Mouse (Mus musculus): ENCODE data around the gene Pop7. TPM values are rescaled to one million over a fixed set of nuclear protein-coding genes. Genes with fewer than 3 reads are reported as not detected.
A peak's percentile ranks its signal among the peaks of the same experiment; 100 is the strongest.

Pop7 gene
- total RNA-seq (2017): 22.0 and 22.1 TPM in 2 replicates

DNA sequence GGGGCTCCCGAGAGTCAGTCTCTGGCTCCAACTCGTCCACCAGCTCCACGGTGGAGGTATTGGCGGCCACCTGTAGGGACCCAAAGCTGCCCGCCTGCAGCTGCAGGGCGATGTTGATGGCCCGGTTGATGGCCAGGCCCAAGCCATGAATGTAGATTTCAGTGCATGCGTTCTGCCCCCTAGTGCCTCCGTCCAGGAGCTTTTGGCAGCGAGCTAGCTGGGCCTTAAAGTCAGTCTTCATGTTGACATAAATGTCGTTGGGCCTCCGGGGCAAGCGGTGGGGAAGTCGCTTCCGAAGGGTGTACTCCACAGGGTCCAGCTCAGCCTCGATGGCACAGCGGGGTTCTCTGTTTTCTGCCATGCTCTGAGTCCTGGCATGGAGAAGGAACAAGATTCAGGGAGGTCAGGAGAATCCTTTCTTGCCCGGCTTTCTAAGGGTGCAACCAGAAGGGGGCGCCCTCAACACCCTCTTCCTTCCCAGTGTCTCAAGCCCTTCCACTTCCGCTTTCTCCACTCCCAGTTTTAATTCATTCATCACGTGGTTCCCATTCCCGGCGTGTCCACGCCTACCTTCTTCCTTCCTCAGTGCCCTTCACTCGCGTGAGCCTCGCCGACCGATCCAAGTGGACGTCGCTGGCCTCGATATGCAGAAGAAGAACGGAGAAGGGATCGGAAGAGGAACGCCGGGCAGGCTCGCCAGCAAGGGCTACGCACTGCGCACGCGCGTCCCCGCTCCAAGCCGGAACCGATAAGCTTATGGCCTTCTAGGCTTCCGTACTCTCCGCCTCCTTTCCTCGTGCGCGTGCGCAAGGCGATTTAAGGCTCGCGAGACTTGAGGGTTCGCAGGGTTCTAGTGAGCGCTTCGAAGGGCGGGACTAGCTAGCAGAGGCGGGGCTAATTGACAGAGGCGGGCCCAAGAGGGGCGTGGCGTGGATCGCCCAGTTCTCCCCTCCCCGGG, at the start of gene Pop7:
Gene Pop7, minus strand, starts transcription at position 810 of the 958 bp plus-strand sequence.
- peak; percentile 85 to 88 for ATAC-seq (replicated peaks in 1 of 2; ENCODE audit: insufficient read depth in 1 of 2, low FRiP score in 2 of 2, low TSS enrichment in 1 of 2, low read depth in 1 of 2, poor library complexity in 2 of 2, severe bottlenecking in 2 of 2)

DNA sequence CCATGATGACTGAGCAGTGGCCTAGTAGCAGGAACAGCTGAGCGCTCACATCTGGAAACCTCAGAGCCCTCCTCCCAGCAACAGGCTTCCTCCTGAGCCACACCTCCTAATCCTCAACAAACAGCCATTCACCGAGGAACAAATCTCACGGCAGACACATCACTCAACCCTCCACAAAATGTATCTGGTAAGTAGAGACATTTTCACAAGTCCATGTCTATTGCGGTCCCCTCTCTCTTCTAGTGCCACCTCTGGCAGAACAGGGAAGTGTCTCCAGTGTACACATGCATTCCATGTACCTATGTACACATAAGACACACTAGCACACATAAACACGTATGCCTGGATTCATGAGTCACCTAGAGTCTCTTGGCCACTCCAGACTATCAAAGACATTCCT, 48.8 kb upstream of the Pop7 start:
- ATAC-seq (replicated peaks in 1 of 2; ENCODE audit: insufficient read depth in 1 of 2, low FRiP score in 2 of 2, low TSS enrichment in 1 of 2, low read depth in 1 of 2, poor library complexity in 2 of 2, severe bottlenecking in 2 of 2): no peak

GRCm38 (mm10) chr5:137549840-137550239, 47.5 kb upstream of the Pop7 start:
- no peak for ATAC-seq (replicated peaks in 1 of 2; ENCODE audit: insufficient read depth in 1 of 2, low FRiP score in 2 of 2, low TSS enrichment in 1 of 2, low read depth in 1 of 2, poor library complexity in 2 of 2, severe bottlenecking in 2 of 2)

GRCm38 (mm10) chr5:137545596-137545995, 43.3 kb upstream of the Pop7 start:
- ATAC-seq (replicated peaks in 1 of 2; ENCODE audit: insufficient read depth in 1 of 2, low FRiP score in 2 of 2, low TSS enrichment in 1 of 2, low read depth in 1 of 2, poor library complexity in 2 of 2, severe bottlenecking in 2 of 2): no peak

GRCm38 (mm10) chr5:137544926-137545325, 42.6 kb upstream of the Pop7 start:
- ATAC-seq (replicated peaks in 1 of 2; ENCODE audit: insufficient read depth in 1 of 2, low FRiP score in 2 of 2, low TSS enrichment in 1 of 2, low read depth in 1 of 2, poor library complexity in 2 of 2, severe bottlenecking in 2 of 2): no peak

- ATAC-seq (replicated peaks in 1 of 2; ENCODE audit: insufficient read depth in 1 of 2, low FRiP score in 2 of 2, low TSS enrichment in 1 of 2, low read depth in 1 of 2, poor library complexity in 2 of 2, severe bottlenecking in 2 of 2): 0 out of 4 replicates have a peak, but pooled peaks of 1 of the 2 experiments have one; percentile 12
These were observed 39.6 kb upstream of the Pop7 start for GRCm38 (mm10) chr5:137541768-137542540.

DNA sequence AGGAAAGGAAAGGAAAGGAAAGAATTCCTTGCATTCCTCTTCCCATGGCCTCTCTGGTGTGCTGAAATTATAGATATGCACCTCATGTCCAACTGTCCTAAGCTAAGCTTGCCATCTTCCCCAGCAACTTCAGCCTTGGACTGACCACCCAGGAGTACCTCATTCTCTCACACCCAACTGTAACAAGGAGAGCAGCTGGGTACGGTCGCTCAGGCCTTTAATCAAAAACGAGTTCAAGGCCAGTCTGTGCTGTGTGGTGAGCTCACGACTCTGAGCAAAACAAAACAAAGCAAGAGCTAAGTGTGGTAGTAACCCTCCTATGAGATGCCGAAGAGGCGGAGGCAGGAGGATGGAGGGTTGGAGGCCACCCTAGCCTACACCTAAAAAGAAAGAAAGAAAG, 38.7 kb upstream of the Pop7 start:
- no peak for ATAC-seq (replicated peaks in 1 of 2; ENCODE audit: insufficient read depth in 1 of 2, low FRiP score in 2 of 2, low TSS enrichment in 1 of 2, low read depth in 1 of 2, poor library complexity in 2 of 2, severe bottlenecking in 2 of 2)

DNA sequence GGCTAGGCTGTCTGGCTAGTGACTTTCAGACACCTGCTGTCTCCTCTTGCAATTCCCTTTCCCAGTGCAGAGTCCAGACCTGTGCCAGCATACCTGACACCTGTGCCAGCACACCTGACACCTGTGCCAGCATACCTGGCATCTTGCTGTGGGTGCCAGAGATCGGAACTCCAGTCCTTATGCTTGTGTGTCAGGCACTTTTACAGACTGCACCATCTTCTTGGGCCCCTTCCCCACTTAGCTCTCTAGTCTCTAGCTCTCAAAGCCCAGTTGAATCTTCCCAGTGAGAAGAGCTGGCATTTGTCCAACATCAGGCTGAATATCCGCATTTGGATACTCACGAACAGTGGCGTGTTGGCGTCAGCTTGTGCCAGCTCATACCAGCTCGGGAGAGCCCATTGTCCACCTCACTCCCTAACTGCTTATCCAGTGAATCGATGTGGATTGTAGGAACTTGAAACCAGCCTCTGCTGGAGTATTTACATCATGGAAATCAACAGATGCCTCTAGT, 37.0 kb upstream of the Pop7 start:
- ATAC-seq (replicated peaks in 1 of 2; ENCODE audit: insufficient read depth in 1 of 2, low FRiP score in 2 of 2, low TSS enrichment in 1 of 2, low read depth in 1 of 2, poor library complexity in 2 of 2, severe bottlenecking in 2 of 2): no peak

DNA sequence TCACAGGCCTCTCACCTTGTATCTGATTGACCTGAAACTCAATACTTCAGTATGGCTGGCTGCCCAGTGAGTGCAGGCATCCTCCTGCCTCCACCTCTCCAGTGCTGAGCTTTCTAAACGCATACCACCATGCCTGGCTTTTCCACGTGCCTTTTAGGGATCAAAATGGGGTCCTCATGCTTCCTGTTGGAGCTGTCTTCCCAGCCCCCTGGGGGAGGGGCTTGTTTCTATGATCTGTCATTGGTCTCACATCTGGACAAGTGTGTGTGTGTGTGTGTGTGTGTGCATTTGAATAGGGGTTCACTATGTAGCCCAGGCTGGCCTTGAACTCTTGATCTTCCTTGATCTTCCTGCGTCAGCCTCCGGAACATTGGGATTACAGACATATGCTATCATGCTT, 35.1 kb upstream of the Pop7 start:
- ATAC-seq (replicated peaks in 1 of 2; ENCODE audit: insufficient read depth in 1 of 2, low FRiP score in 2 of 2, low TSS enrichment in 1 of 2, low read depth in 1 of 2, poor library complexity in 2 of 2, severe bottlenecking in 2 of 2): no peak

- no peak for ATAC-seq (replicated peaks in 1 of 2; ENCODE audit: insufficient read depth in 1 of 2, low FRiP score in 2 of 2, low TSS enrichment in 1 of 2, low read depth in 1 of 2, poor library complexity in 2 of 2, severe bottlenecking in 2 of 2)
These were observed 33.0 kb upstream of the Pop7 start for GRCm38 (mm10) chr5:137535318-137535717.

GRCm38 (mm10) chr5:137534762-137535161, 32.4 kb upstream of the Pop7 start:
- ATAC-seq (replicated peaks in 1 of 2; ENCODE audit: insufficient read depth in 1 of 2, low FRiP score in 2 of 2, low TSS enrichment in 1 of 2, low read depth in 1 of 2, poor library complexity in 2 of 2, severe bottlenecking in 2 of 2): no peak

- peak; percentile 80 to 82 for ATAC-seq (replicated peaks in 1 of 2; ENCODE audit: insufficient read depth in 1 of 2, low FRiP score in 2 of 2, low TSS enrichment in 1 of 2, low read depth in 1 of 2, poor library complexity in 2 of 2, severe bottlenecking in 2 of 2)
These were observed 31.0 kb upstream of the Pop7 start, which contains the start of the genes Epo and Gnb2 for GRCm38 (mm10) chr5:137533117-137533827. Gene Epo, minus strand, starts transcription at chr5:137533242. Gene Gnb2, minus strand, starts transcription at chr5:137533510.

DNA sequence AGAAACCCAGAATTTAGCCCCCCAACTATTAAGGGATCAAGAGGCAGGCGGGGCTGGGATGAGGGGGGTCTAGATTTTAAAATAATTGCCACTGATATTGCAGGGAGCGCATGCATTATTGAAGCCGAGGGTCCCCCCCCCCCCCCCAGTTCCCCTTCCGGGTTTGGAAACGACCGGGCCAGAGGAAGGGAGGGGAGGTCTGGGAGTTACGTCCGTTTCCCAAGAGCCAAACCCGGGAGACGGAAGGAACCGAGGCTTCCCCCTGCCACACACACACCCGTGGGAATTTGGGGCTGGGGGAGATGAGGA, 30.4 kb upstream of the Pop7 start:
- ATAC-seq (replicated peaks in 1 of 2; ENCODE audit: insufficient read depth in 1 of 2, low FRiP score in 2 of 2, low TSS enrichment in 1 of 2, low read depth in 1 of 2, poor library complexity in 2 of 2, severe bottlenecking in 2 of 2): peak in 1 of 2 experiments; percentile 5; a peak in 1 of 4 replicates

GRCm38 (mm10) chr5:137532131-137532807, 30.0 kb upstream of the Pop7 start:
- ATAC-seq (replicated peaks in 1 of 2; ENCODE audit: insufficient read depth in 1 of 2, low FRiP score in 2 of 2, low TSS enrichment in 1 of 2, low read depth in 1 of 2, poor library complexity in 2 of 2, severe bottlenecking in 2 of 2): no peak

GRCm38 (mm10) chr5:137531414-137532130, 29.3 kb upstream of the Pop7 start:
- no peak for ATAC-seq (replicated peaks in 1 of 2; ENCODE audit: insufficient read depth in 1 of 2, low FRiP score in 2 of 2, low TSS enrichment in 1 of 2, low read depth in 1 of 2, poor library complexity in 2 of 2, severe bottlenecking in 2 of 2)
